Mouse (Mus musculus) monocyte, adult 2 months (primary cell): ENCODE results near the gene Isca2.

ENCODE experiments used
- DNase-seq, 2 experiments: peaks; one replicate each; pipeline ENCODE4 v3.0.0; 2022; ENCODE audit warnings: low spot score in 2 of 2, low read depth in 1 of 2

Isca2 gene

GRCm38 (mm10) chr12:84814663-84815325 is 41.7 kb downstream of the Isca2 start:
- no peak for DNase-seq

GRCm38 (mm10) chr12:84818496-84818895 is 45.4 kb downstream of the Isca2 start:
- no peak for DNase-seq

DNA sequence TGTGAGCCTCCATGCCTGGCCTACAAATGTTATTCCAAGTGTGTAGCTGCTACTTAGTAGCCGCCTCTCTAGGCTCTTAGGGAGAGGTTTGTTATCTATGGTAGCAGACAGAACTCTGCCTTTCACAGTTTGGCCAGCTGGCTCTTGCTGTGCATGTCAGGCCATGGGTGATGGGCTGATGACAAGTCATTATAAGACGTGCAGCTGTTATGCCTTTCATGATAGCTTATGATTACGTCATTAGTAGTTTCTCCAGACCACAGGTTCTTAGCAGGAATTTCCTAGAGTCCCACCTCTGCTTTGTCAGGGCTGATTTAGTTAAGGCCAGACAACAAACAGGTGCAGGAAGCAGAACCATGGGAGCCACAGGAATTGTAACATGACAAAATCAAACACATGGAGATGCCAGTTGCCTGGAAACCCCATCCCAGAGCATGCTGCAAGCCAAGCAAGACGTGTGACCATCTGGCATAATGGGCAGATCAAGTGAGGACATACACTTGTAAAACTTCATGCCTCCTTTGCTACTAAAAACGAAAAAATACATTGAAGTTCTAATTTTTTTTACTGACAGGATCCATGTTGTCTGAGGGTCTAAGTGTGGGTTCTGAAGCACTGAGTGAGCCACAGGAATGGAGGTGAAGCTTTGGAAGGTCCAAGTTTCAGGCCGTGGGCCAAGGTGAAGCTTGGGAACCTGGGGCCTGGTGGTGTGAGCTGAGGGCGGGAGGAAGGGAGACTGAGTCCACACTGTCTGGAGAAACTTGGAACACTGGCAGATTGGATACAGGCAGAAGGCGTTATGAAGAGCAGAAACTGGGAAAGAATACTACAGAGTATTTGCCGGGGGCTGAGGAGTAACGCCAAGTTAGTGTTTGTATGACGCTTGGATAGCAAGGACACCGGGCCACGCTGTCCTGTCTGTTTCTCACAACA is 46.5 kb downstream of the Isca2 start:
- no peak for DNase-seq

DNA sequence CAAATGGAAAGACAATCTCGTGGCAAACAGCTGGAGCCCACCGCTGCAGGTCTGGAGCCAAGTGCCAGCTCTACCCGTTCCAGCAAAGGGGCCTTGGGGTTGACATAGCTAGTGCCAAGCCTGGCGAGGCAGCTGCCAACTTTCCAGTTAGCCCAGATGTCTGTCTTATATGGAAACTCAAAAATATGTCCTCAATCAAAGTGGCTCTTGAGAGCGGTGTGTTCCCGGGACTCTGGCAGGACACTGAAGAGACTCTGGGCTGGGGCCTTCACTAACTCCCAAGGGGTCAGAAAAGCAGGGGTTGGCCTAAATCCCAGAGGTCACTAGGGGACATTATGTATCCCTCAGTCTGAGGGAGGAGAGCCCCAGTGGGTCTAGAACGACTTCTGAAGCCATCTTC is 50.5 kb downstream of the Isca2 start:
- no peak for DNase-seq

DNA sequence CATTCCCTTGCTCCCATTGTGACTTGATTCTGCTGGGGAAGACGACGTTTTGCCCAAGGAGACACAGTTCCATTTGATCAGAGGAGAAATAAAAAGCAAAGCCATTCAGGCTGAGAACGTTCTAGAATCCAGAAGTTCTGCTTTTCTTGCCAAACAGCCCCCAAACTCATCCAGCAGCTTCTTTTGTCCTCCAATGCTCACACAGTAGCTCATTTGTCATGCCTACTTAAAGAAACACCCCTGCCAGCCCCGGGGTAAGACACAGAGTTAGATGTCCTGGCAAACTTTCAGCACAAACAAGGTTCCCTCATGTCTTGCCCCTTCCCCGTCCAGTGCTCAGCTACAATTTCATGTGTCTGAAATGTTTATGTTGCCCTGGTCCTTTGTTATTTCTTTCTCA is 51.2 kb downstream of the Isca2 start:
- DNase-seq: no peak
